Mouse (Mus musculus): ENCODE measurements at regions not wholly inside any gene's neighbourhood (a gene's known extent, or its start where the extent isn't known, plus 50 kb on each side); places are given as distances from the start of the nearest gene placed in this dataset.

DNA sequence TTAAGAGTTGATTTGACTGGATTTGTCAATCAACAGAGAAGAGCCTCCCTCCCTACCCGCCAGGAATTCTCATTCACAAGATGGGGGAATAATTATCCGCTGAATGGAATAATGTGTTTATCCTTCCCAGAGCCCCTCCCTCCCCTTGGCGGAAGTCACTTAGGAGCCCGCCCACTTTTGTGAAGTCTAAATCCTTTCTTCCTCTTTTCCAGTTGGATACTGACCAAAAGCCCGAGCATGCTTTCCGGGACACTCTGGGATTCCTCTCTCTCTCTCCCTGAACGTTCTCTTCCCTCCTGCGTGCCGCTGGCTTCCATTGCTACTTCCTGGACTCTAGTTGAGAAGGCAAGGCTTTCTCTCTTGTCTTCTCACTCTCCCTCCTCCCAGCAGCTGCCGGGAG lies 79.9 kb downstream of the Avpr1a start:
- TF ChIP-seq CTCF (IDR thresholded peaks at IDR 0.05) (no peak), POLR2A (IDR thresholded peaks at IDR 0.05; ENCODE audit: insufficient read depth, low read depth, low read length) (no peak)

All from heart, adult 2 months (tissue).